Mouse (Mus musculus) myocyte (in vitro differentiated cells): Measurements from ENCODE around the gene Dock11.

Source experiments
- CEBPB ChIP-seq: IDR thresholded peaks from 2 replicates; pipeline ENCODE4 v1.6.1; 2011; ENCODE audit warnings: mild to moderate bottlenecking, moderate library complexity; ENCODE audit not compliant: poor library complexity, insufficient read depth, severe bottlenecking
- MAX ChIP-seq: IDR thresholded peaks from one replicate; pipeline ENCODE4 v1.6.1; 2011; ENCODE audit warnings: low read depth, mild to moderate bottlenecking, control low read depth
- POLR2A ChIP-seq: IDR thresholded peaks from one replicate; pipeline ENCODE4 v1.6.1; 2011; ENCODE audit warnings: low read depth, mild to moderate bottlenecking, control low read depth, moderate library complexity; ENCODE audit not compliant: insufficient read length
- SRF ChIP-seq: IDR thresholded peaks from one replicate; pipeline ENCODE4 v1.6.1; 2011; ENCODE audit warnings: low read depth; ENCODE audit not compliant: control insufficient read depth, insufficient read length
- TCF12 ChIP-seq: IDR thresholded peaks from one replicate; pipeline ENCODE4 v1.6.1; 2011; ENCODE audit warnings: mild to moderate bottlenecking, control low read depth; ENCODE audit not compliant: poor library complexity, insufficient read depth, severe bottlenecking
- USF1 ChIP-seq: IDR thresholded peaks from one replicate; pipeline ENCODE4 v1.6.1; 2011; ENCODE audit warnings: low read depth, mild to moderate bottlenecking, control low read depth, moderate library complexity

DNA sequence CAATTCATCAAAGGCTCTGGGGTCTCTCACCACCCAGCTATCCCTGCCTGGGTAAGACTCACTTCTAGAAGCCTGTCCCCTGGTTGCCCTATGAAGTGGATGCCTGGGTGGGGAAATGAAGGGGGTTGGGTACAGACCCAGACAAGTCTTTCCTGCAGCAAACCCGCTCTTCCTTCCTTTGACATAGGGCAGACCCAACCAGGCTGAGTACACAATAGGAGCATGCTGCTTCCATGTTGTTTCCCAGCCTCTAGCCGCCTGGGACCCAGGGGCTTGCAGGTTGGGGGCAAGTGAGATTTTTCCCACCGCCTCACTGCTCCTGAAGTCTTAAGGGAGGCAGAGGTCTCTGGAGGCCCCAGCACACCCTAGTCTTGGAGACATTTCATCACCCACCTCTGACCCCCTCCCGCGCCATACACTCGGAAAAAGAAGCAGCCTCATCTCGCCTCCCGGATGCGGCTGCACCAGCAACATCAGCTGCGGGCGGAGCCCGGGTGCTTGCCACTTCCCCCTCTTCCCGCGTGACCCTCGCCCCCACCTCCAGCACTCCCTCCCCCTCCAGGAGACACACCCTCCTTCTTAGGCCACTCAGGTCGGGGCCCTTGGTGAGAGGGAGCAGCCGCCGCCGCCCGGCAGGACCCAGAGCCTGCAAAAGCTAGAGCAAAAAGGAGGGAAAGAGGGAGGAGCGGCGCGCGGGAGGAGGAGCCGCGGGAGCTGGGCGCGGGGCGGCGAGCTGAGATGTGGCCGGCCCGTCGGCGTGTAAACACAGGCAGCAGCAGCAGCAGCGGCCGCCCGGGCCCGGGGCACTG lies at the start of gene Dock11:
- TF ChIP-seq CEBPB: no peak
- no peak for TF ChIP-seq MAX
- peak; percentile 55 for TF ChIP-seq POLR2A
- TF ChIP-seq TCF12: no peak
- TF ChIP-seq USF1: no peak
- no peak for TF ChIP-seq SRF
